Mouse (Mus musculus) myocyte (in vitro differentiated cells): ENCODE data around the gene Pygo2. TPM values are rescaled to one million over a fixed set of nuclear protein-coding genes. Genes with fewer than 3 reads are reported as not detected.

ENCODE experiments used
- H3K27me3 ChIP-seq: one replicate; pipeline ENCODE4 v1.6.1; 2011; ENCODE audit not compliant: control insufficient read depth, insufficient read depth, insufficient read length
- H3K36me3 ChIP-seq: one replicate; pipeline ENCODE4 v1.6.1; 2011; ENCODE audit not compliant: control insufficient read depth, insufficient read depth
- H3K4me2 ChIP-seq: one replicate; pipeline ENCODE4 v1.6.1; 2011; ENCODE audit warnings: low read depth, control low read depth
- H3K4me3 ChIP-seq: one replicate; pipeline ENCODE4 v1.5.1; 2011; ENCODE audit warnings: mild to moderate bottlenecking, control low read depth, moderate library complexity
- H3K79me2 ChIP-seq: one replicate; pipeline ENCODE4 v1.6.1; 2011; ENCODE audit not compliant: control insufficient read depth, insufficient read depth
- H3ac ChIP-seq: one replicate; pipeline ENCODE4 v1.6.1; 2011; ENCODE audit not compliant: control insufficient read depth, insufficient read length
- CEBPB ChIP-seq: IDR thresholded peaks from 2 replicates; pipeline ENCODE4 v1.6.1; 2011; ENCODE audit warnings: mild to moderate bottlenecking, moderate library complexity; ENCODE audit not compliant: poor library complexity, insufficient read depth, severe bottlenecking
- E2F4 ChIP-seq: IDR thresholded peaks from one replicate; pipeline ENCODE4 v1.6.1; 2011; ENCODE audit warnings: mild to moderate bottlenecking, control low read depth, moderate library complexity; ENCODE audit not compliant: insufficient read depth
- MAX ChIP-seq: IDR thresholded peaks from one replicate; pipeline ENCODE4 v1.6.1; 2011; ENCODE audit warnings: low read depth, mild to moderate bottlenecking, control low read depth
- MYOD1 ChIP-seq, 3 experiments: IDR thresholded peaks; one replicate each; pipeline ENCODE4 v1.6.1; 2011; ENCODE audit warnings: control low read depth in 2 of 3, low read depth in 2 of 3, mild to moderate bottlenecking in 2 of 3, moderate library complexity in 1 of 3; ENCODE audit not compliant: insufficient read length in 2 of 3, control insufficient read depth in 1 of 3
- MYOG ChIP-seq, 3 experiments: IDR thresholded peaks; one replicate each; pipeline ENCODE4 v1.6.1; 2011; ENCODE audit warnings: control low read depth in 2 of 3, low read depth in 2 of 3, mild to moderate bottlenecking in 2 of 3; ENCODE audit not compliant: insufficient read length in 2 of 3, control insufficient read depth in 1 of 3, insufficient read depth in 1 of 3
- POLR2A ChIP-seq: IDR thresholded peaks from one replicate; pipeline ENCODE4 v1.6.1; 2011; ENCODE audit warnings: low read depth, mild to moderate bottlenecking, control low read depth, moderate library complexity; ENCODE audit not compliant: insufficient read length
- POLR2AphosphoS2 ChIP-seq: IDR thresholded peaks from one replicate; pipeline ENCODE4 v1.6.1; 2011; ENCODE audit warnings: low read depth, control low read depth; ENCODE audit not compliant: insufficient read length
- REST ChIP-seq: IDR thresholded peaks from one replicate; pipeline ENCODE4 v1.6.1; 2011; ENCODE audit warnings: mild to moderate bottlenecking, control low read depth, moderate library complexity; ENCODE audit not compliant: insufficient read depth, insufficient read length
- SRF ChIP-seq: IDR thresholded peaks from one replicate; pipeline ENCODE4 v1.6.1; 2011; ENCODE audit warnings: low read depth; ENCODE audit not compliant: control insufficient read depth, insufficient read length
- TCF12 ChIP-seq: IDR thresholded peaks from one replicate; pipeline ENCODE4 v1.6.1; 2011; ENCODE audit warnings: mild to moderate bottlenecking, control low read depth; ENCODE audit not compliant: poor library complexity, insufficient read depth, severe bottlenecking
- TCF3 ChIP-seq: IDR thresholded peaks from one replicate; pipeline ENCODE4 v1.6.1; 2011; ENCODE audit warnings: low read depth, control low read depth; ENCODE audit not compliant: insufficient read length
- USF1 ChIP-seq: IDR thresholded peaks from one replicate; pipeline ENCODE4 v1.6.1; 2011; ENCODE audit warnings: low read depth, mild to moderate bottlenecking, control low read depth, moderate library complexity
- polyA plus RNA-seq: library from polyadenylated mRNA; unstranded; fragments of >200 nt; fragmentation: generic; extraction: Trizol; gene quantifications from one replicate; pipeline ENCODE4 v1.2.1, GENCODE M21; 2012; ENCODE audit warnings: missing spikeins

The Pygo2 gene
- polyA plus RNA-seq, 1 experiment: 58.5 TPM

- no peak overlapping the region for H3ac ChIP-seq
- H3K36me3 ChIP-seq: no peaks in the 10 kb centered on the region
- TF ChIP-seq USF1 (no peak), CEBPB (no peak), POLR2AphosphoS2 (no peak), TCF12 (no peak), MYOD1 (IDR thresholded peaks at IDR 0.05; ENCODE audit: control insufficient read depth in 1 of 3, insufficient read length in 2 of 3, low read depth in 2 of 3) (no peak), TCF3 (no peak), MAX (no peak), REST (no peak), E2F4 (no peak)
Observed at GRCm38 (mm10) chr3:89455786-89456285, 25.8 kb downstream of the Pygo2 start.

GRCm38 (mm10) chr3:89456726-89457665 lies 27.0 kb downstream of the Pygo2 start:
- no peak overlapping the region for H3K4me2 ChIP-seq

More at GRCm38 (mm10) chr3:89455786-89456285, 25.8 kb downstream of the Pygo2 start:
- no peaks in the 10 kb centered on the region for H3K27me3 ChIP-seq
- H3K4me2 ChIP-seq: no peak overlapping the region
- peaks cover 13% of the 10 kb centered on the region for H3K79me2 ChIP-seq
- H3K4me3 ChIP-seq: no peak overlapping the region

DNA sequence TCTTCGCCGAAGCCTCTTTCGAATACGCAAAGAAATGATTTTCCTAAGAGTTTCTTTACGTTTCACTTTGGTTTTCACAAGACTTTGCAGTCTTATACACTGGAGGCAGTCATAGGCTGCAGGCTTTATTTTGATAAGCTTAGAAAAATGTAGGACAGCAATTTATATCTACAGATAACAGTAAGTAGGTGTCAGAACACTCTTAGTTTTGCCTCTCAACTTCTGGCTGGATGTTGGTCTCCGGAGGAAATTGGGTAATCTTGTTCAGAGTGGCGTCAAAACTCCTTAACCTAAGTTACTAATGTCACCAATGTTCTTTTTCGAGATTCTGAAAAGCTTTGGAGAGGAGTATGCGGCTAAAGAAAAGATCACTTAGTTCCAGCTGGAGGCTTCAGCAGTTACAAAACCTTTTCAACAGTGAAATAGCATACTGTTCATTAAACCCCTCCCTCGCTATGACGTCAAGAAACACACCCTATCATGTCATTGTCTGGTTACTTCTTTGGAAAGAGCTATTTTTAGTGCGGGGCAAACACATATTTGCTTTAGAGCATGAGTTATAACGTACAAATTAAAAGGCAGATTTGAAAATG lies 28.5 kb downstream of the Pygo2 start:
- H3K4me3 ChIP-seq: peak overlapping the region; percentile 50
- H3K27me3 ChIP-seq: no peaks in the 10 kb centered on the region
- TF ChIP-seq POLR2AphosphoS2: no peak
- no peak for TF ChIP-seq MYOD1 (IDR thresholded peaks at IDR 0.05; ENCODE audit: control insufficient read depth in 1 of 3, insufficient read length in 2 of 3, low read depth in 2 of 3)
- TF ChIP-seq CEBPB: no peak
- TF ChIP-seq SRF: no peak
- TF ChIP-seq TCF3: no peak
- no peak for TF ChIP-seq MYOG (IDR thresholded peaks at IDR 0.05; ENCODE audit: control insufficient read depth in 1 of 3, insufficient read depth in 1 of 3, insufficient read length in 2 of 3, low read depth in 2 of 3)
- TF ChIP-seq REST: no peak
- no peak for TF ChIP-seq E2F4
- TF ChIP-seq USF1: no peak
- no peak for TF ChIP-seq MAX
- no peak for TF ChIP-seq POLR2A
- TF ChIP-seq TCF12: no peak

More at GRCm38 (mm10) chr3:89456726-89457665, 27.0 kb downstream of the Pygo2 start:
- no peak for TF ChIP-seq MYOG (IDR thresholded peaks at IDR 0.05; ENCODE audit: control insufficient read depth in 1 of 3, insufficient read depth in 1 of 3, insufficient read length in 2 of 3, low read depth in 2 of 3)
- H3ac ChIP-seq: no peak overlapping the region
- H3K36me3 ChIP-seq: no peaks in the 10 kb centered on the region
- H3K27me3 ChIP-seq: no peaks in the 10 kb centered on the region
- no peak overlapping the region for H3K4me3 ChIP-seq
- peaks cover 13% of the 10 kb centered on the region for H3K79me2 ChIP-seq

GRCm38 (mm10) chr3:89458965-89459807 lies 29.2 kb downstream of the Pygo2 start:
- peaks cover 13% of the 10 kb centered on the region for H3K79me2 ChIP-seq
- H3K4me3 ChIP-seq: peak overlapping the region; percentile 50
- peak overlapping the region; percentile 1 for H3ac ChIP-seq
- no peaks in the 10 kb centered on the region for H3K36me3 ChIP-seq
- TF ChIP-seq MYOD1 (IDR thresholded peaks at IDR 0.05; ENCODE audit: control insufficient read depth in 1 of 3, insufficient read length in 2 of 3, low read depth in 2 of 3) (no peak), E2F4 (no peak), MAX (no peak), SRF (no peak), REST (no peak), CEBPB (no peak), TCF3 (no peak), POLR2AphosphoS2 (no peak), POLR2A (no peak), USF1 (no peak)
- no peaks in the 10 kb centered on the region for H3K27me3 ChIP-seq
- H3K4me2 ChIP-seq: peak overlapping the region; percentile 59

More for the DNA sequence above, 28.5 kb downstream of the Pygo2 start:
- H3K4me2 ChIP-seq: peak overlapping the region; percentile 59
- H3ac ChIP-seq: peak overlapping the region; percentile 1
- no peaks in the 10 kb centered on the region for H3K36me3 ChIP-seq
- peaks cover 13% of the 10 kb centered on the region for H3K79me2 ChIP-seq
